Mouse (Mus musculus) hindlimb bud, embryonic 11.5 days (tissue): ENCODE data around the gene Prkd1.

ENCODE experiments used
- DNase-seq: peaks from one replicate; pipeline ENCODE4 v3.0.0-alpha.2; 2012; ENCODE audit warnings: low read depth, low spot score; ENCODE audit errors: extremely low spot score

Gene Prkd1

GRCm38 (mm10) chr12:50436660-50437059, 212.2 kb downstream of the Prkd1 start:
- DNase-seq = no peak

GRCm38 (mm10) chr12:50430129-50430703, 218.7 kb downstream of the Prkd1 start:
- no peak for DNase-seq

GRCm38 (mm10) chr12:50352404-50352803, 296.5 kb downstream of the Prkd1 start:
- DNase-seq = no peak

- DNase-seq = no peak
Observed at GRCm38 (mm10) chr12:50333182-50333581, 315.7 kb downstream of the Prkd1 start.

GRCm38 (mm10) chr12:50314634-50315033, 334.3 kb downstream of the Prkd1 start:
- DNase-seq = no peak

- no peak for DNase-seq
Observed at GRCm38 (mm10) chr12:50309276-50309675, 339.6 kb downstream of the Prkd1 start.

GRCm38 (mm10) chr12:50301334-50301733, 347.6 kb downstream of the Prkd1 start:
- no peak for DNase-seq

GRCm38 (mm10) chr12:50296067-50296466, 352.8 kb downstream of the Prkd1 start:
- no peak for DNase-seq

GRCm38 (mm10) chr12:50295549-50295948, 353.3 kb downstream of the Prkd1 start:
- no peak for DNase-seq

GRCm38 (mm10) chr12:50292834-50293233, 356.1 kb downstream of the Prkd1 start:
- no peak for DNase-seq
